Mouse (Mus musculus): ENCODE data around the gene Dlgap1. TPM values are rescaled to one million over a fixed set of nuclear protein-coding genes. Genes with fewer than 3 reads are reported as not detected.

Dlgap1 gene
- total RNA-seq, 2 experiments from 2014 or later: 497 to 553 TPM

DNA sequence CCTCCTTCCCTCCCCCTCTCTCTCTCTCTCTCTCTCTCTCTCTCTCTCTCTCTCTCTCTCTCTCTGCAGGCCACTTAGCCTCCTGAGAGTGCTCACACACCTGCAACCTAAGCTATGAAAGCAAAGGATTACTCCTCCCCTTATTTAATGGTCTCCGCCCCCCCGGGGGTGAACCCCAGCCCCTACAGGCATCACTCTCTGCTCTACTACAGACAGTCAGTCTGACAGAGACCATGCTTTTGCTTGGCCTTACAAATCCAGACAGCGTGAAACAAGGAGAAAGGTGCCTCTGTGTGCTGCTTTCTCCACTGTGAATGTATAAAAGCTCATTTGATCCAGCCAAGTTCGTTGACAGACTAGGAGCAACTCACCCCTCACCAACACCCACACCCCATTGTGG, 497.5 kb downstream of the Dlgap1 start:
- DNase-seq: no peak

DNA sequence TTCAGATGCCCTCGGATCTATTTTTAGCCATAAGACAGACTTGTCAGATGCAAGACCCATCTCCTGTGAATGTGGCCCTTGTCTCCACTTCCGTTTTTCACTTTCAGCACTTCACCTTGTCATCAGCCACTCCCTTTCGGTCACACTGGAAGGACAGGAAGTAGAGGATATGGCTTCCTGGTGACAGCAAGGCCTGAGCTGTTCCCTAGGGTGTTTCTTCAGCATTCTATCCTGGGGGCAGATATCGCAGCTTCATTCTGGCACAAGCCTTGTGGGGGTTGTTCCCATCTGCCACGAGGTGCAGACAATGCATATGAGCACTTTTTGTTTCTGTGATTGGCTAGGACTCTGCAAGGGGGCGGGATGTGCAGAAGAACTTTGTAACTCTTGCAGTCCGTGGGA, 502.1 kb downstream of the Dlgap1 start:
- DNase-seq: peak; percentile 70 to 71

DNA sequence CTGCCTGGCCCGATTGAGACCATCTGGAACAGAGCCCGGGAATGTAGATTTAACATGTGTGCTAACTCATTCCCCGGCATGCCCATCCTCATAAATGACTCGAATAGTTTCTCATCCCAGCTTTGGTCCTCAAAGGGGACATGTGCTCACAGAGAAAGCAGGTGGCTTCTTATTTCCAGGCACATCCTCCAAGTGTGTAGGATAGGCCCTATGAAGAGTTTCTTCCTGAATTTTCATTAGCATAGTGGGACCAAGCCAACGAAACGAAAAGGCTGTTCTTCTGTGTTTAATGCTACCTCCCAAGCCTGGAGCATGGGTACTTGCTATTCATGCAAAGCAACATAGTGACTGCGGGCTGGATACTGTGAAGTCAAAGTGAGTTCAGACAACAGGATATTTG, 503.3 kb downstream of the Dlgap1 start:
- DNase-seq: no peak

DNA sequence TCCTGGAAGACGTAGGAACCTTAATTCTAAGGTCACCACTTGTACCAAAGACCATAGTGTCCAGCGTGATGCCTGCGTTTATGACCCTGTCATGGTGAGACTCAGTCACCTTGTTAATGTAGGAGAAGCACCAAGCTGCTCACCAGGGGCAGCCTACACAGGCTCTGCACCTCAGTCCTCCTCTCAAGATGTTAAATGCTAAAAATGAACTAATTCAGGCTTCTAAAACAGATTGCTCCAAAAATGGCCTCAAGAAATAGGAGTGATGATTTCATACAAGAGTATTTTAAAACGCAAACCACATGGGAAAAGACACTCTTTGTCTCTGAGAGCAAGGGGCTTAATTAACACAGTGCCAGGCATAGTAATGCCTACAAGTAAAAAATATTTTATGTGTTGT, 505.0 kb downstream of the Dlgap1 start:
- DNase-seq: no peak

DNA sequence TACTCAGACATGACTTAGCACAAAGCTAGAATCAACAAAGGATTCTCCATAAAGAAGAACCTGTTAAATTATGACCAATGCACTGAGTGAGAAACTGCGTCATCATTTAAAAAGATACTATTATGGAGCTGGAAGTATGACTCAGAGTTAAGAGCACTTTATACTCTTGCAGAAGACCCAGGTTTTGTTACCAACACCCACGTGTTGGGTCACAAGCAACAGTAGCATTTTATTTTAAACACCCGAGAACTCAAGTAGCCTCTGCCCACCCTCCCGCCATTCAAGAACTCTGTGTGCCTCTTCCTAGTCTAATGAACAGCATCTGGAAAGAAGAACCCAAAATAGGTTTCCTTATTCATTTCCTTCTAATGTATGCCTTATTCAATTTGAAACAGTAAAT, 514.8 kb downstream of the Dlgap1 start:
- no peak for DNase-seq

DNA sequence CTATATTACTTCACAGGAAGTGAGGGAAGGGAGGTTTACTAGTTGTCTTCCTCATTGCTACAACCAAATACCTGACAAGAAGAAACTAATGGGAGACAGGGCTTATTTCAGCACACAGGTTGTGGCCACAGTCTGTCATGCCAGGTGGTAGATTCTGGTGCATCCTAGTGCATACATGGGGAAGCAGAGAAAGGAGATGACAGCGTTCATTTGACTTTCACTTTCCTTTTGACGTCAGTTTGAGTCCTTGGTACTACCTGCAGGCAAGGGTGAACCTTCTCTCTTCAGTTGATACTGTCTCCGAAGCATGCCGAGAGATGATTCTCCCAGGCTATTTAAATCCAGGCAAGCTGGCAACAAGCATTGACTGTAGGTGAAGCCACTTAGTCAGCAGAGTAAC, 516.8 kb downstream of the Dlgap1 start:
- DNase-seq: no peak

DNA sequence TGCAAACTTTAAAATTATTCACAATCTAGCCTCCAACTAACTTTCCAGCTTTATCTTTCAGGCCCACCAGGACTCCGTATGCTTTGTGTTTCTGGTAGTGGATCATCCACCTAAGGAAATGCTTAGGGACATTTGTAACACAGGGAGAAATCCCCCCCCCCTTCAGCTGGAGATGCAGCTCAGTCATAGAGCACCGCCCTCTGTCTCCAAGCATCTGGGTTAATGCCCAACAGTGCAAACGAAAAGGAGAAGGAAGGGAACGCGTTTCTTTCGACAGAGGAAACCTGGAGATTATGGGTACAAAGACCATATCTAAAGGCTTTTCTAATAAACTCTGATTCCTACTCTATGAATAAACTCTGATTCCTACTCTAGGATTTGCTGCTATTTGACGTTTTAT, 517.4 kb downstream of the Dlgap1 start:
- no peak for DNase-seq

DNA sequence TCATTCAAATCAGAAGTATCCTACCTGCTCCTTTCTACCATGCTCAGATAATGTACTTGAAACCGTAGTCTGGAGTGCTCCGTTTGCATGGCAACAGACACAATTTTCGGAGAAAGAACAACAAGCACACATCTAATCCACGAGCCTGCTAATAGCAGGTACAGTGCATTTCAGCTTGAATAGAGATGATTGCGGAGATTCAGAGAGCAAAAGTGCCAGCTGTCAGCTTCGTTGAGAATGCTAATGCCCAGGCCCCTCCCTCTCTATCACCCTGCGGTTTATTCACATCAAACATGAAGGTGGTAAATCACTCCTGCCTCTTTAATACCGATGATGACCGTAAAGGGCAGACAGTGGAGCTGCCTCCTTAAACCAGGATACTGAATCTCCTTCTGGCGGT, 518.0 kb downstream of the Dlgap1 start:
- no peak for DNase-seq

DNA sequence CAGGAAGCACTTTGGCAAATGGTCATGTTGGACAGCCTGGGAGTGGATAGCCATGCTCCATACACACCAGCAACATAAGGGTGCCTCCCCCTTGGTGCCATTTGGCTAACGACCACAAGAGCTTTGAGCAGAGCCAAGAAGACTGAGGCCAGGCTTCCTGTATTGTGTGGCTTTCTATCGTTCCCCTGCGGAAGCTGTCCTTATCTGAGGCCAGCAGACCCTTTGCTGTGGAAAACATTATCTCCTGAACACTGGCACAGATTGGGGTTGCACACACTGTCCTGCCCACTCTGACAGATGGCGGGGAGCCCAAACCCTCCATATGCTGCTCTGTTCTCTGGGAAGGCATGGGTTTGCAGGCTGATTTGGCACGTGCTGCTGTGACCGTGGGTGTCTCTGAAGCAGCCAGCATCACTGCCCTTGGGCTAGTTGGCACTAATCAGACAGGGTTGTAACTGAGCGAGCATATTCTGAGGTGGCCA, 520.0 kb downstream of the Dlgap1 start:
- peak; percentile 87 for DNase-seq

DNA sequence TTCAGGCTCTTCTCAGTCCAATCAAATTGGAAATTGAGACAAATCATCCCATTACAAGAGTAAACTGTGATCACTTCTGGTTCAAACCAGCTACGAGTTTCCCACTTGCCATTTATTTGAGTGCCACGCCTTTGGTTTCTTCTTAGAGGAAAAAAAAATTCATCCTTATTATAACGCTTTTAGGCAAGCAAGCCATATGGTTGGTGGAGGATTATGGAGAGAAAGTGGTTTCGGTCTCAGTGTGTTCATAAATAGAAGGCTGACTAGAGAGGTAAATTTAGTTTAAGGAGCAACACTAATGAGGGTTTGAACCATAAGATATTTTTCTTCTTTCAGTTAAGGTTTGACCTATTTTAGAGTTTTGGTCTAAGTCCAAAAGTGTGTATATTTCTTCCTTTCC, 522.7 kb downstream of the Dlgap1 start:
- no peak for DNase-seq

DNA sequence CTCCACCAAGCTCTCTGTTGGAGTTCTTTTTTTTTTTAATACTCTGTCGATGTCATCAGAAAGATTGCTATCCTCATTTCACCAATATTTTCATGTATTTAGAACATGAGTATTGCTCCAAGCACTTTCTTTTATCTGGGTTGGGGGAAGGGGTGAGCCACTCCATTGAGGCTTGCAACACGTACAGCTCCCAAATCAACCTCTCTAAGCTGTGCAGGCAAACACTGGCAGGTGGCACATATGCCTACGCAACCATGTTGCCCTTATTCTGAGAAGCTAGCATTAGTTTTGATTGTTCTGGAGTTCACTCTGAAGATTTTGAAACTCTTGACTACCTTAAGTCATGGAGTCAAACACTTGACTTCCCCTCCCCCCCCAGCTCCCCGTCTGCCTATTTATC, 525.5 kb downstream of the Dlgap1 start:
- DNase-seq: no peak

DNA sequence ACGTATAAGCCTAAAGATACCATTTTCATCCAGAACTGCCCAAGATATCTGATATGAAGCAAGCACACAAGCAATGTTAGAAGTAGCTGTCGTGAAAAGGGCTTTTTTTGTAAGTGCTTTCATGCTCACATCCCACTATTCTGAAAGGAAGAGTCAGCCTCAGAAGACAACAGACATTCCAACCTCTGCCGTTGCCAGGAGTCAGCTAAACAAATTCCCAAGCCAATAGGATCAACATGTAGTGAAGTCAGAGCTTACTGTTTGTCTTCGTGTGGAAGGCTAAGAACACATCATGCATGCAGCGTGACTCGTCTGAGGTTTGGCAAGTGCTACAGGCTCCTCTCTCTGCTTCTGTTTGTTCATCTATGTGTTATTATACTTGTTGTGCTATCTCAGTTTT, 529.4 kb downstream of the Dlgap1 start:
- no peak for DNase-seq

DNA sequence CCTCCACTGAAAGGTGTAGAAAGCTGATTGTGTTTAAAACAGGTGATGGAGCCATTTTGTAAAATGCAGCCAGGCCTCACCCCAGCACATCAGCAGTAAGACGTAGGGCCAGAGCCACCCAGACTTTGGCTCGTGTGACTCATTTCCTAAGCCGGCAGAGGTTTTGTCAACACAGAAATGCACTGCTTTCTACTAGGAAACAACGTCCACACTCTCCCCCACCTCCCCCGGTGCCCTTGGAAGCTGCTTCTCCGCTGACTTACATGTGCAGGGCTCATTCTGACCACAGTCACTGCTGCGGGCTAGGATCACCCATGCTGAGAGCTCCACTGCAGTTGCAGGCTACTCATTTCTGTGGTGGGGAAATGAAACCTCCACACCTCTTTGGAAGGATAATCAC, 533.1 kb downstream of the Dlgap1 start:
- no peak for DNase-seq

DNA sequence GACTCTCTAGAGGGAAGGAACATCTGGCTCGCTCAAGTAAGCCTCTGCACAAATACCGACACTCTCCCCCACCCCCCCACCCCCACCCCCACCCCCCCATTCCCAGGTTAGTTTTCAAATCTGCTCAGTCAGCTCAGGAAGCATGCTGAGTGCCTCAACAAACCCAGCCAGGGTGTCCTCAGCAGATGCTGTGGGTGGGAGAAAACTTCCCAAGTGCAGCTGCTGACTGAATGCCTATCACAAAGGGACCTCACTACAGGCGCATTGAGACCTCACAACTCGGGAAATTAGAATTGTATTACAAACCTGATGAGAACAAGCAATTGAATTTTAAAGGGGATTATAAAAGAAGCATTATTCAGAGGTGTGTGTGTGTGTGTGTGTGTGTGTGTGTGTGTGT, 538.9 kb downstream of the Dlgap1 start:
- no peak for DNase-seq

DNA sequence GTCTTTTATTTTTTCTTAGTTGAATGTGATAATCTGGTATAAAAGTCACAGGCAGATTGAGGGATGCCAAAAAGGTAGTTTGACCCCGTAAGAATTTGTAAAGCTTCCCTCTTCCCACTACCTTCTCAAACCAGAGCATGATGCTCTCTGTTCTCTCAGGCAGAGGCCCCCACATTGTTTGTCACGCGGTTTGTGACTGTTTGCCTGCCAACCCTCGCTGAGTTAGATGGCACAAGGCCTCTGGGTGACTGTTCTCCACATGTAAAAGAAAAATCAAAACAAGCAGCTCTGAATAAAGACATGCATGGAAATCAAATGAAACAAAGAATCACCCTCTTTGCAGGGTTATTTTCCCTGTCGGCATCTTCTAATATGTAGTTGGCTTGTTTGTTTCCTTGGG, 541.6 kb downstream of the Dlgap1 start:
- DNase-seq: peak in 1 of 2 experiments; percentile 47

DNA sequence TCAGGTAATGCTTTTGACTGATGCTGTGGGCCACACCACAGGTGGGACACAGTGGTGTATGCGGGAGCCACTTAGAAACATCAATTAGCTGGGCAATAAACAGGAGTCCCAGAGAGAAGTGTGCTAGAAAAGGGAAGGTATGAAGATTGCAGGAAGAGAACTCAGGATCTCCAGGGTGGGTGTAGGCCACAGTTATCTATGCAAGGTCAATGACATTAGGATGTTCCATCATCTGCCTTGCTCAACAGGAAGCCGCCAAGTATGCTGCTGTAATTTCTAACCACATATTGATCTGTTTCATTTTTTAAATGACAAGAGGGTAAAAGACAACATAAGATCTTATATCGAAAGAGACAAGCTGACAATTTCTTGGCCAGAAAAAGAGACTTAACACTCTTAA, 542.5 kb downstream of the Dlgap1 start:
- no peak for DNase-seq

DNA sequence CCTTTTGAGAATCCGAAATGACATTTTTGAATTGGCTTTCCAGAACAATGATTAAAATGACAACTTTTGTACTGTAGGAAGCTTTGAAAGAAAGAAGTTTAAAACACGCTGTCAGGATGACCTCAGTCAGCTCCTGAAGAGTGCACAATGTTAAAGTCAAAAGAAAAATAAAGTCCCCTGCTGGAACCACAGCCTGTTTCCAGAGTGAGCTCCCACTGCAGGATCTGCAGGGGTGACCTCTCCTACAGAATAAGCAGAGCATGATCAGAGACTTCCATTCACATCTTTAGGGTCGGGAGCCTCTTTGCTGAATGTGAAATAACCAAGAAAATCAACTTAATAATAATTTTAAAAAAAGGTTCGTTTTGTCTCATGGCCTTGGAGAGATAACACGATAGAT, 544.9 kb downstream of the Dlgap1 start:
- DNase-seq: no peak

DNA sequence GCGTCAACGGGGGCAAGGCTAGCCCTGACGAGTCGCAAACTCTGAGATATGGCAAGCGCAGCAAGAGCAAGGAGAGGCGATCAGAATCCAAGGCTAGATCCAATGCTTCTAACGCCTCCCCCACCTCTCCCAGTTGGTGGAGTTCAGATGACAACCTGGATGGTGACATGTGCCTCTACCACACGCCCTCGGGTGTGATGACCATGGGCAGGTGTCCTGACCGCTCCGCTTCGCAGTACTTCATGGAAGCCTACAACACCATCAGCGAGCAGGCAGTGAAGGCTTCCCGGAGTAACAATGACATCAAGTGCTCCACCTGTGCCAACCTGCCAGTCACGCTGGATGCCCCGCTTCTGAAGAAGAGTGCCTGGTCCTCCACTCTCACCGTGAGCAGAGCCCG, 547.6 kb downstream of the Dlgap1 start:
- no peak for DNase-seq

DNA sequence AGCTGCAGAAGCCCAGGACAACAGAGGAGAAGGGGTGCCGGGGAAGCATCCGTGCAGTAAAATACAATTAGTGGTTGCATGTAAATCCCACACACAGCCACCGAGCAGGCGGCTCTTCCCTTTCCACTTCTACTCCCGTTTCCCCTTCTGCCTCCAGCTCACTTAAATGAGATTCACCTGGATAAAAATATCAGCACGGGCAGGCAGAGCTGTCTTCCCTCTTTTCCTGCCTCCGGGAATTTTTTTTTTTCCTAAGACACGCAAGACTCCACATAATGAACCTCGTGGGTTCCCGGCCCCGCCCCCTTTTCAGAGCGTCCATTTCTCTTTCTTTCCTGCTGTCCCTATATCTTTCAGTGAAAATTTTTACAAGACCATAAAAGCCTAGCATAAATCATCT, 548.5 kb downstream of the Dlgap1 start:
- DNase-seq: no peak

DNA sequence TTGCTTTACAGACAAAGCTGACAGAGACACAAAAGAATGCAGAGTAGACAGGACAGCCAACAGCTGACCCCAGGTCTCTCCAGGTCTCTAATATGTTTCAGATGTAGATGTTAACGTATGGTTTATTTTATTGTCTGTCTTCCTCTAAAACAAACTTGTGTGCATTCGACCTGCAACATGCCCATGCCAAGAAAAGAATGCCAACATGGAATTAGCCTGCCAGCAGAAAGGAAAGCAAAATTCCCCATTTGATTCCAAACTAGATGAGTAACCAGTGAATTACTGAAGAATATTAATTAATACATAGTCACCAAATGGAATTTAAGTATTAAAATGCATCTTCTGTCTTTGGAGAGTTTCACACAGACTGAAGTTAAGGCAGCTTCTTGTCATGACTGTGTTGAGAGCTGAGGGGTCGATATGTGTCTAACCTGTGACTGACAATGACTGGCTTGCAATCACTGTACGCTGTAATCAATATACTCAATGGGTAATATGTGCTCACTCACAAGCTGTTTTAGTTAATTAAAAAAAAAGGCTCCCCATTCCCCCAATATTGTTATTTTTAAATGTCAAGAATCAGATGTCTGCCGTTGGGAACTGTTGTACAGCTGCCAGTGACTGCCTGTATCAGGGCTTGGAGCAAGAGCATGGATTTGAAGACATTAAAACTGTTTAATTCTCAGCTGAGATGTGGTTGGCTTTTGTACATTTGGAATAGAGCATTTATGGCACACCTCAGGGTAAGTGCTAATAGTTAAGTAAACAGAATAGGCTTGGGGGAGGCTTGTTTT, 552.4 kb downstream of the Dlgap1 start:
- no peak for DNase-seq

DNA sequence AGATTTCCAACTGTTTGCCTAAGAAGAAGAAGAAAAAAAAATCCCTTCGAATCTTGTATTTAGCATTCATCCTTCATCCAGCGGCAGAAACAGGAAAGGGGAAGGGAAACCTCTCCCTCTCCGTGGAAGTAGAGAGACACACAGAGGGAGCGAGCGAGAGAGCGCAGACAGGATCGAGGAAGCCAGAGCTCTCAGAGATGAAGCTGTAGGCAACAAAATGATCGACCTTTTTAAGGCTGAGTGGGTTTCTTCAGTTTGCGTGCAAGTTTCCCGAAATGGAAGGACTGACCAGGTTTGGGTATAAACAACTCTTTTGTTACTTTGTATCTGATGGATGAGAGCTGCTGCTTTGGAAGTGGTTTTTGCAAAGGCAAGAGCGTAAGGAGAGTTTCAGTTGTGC, 553.1 kb downstream of the Dlgap1 start:
- DNase-seq: peak; percentile 47 to 60

DNA sequence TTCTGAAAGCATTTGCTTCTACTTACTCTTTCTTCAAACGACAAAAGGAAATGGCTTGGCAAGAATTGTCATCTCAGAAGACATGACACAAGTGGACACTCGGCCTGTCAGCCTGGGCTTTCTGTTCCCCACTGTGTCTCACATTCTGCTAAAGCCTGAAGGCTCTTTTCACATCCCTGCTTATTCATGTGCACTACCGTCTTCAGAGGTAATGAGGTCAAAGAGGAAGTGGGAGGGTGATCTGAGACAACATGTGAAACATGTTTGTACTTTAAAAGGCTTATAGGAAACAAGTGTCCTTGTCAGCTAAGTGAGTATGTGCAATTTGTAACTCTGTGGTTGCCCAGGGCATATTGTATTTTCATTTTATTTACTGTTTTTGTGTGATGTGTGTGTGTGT, 557.1 kb downstream of the Dlgap1 start:
- no peak for DNase-seq

DNA sequence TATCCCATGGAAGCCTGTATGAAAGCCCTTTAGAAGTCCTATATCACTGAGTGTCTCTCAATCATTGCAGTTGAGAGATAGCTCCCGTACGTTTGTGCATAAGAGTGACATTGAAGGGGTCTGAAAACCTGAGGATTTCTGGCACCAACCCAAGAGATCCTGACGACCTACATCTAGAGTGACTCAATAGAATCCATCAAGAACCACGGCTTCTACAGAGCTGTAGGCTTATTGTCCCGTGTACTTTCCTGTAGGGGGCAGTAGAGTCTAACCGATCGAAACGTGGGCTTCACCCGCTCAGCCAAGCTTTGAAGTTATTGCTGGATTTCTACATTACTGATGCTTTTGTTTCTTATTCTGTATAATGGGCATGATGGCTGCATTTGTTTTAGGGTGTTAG, 558.2 kb downstream of the Dlgap1 start:
- DNase-seq: no peak

Measured in layer of hippocampus, postnatal 36 days (tissue).